Mouse (Mus musculus) CD4-positive, CD25-positive, alpha-beta regulatory T cell, adult 4 months (primary cell): ENCODE data around the gene Tinf2. TPM values are rescaled to one million over a fixed set of nuclear protein-coding genes. Genes with fewer than 3 reads are reported as not detected.

Experiments
- ATAC-seq: one replicate; pipeline ENCODE4 v1.8.0; 2017
- polyA plus RNA-seq, 2 experiments: library from polyadenylated mRNA; unstranded; fragments of 100-300 nt; shearing (Covaris generic); gene quantifications; one replicate each; pipeline ENCODE4 v1.2.1; 2017

Gene Tinf2
- polyA plus RNA-seq, 2 experiments from 2014 or later = 26.4 to 29.2 TPM

DNA sequence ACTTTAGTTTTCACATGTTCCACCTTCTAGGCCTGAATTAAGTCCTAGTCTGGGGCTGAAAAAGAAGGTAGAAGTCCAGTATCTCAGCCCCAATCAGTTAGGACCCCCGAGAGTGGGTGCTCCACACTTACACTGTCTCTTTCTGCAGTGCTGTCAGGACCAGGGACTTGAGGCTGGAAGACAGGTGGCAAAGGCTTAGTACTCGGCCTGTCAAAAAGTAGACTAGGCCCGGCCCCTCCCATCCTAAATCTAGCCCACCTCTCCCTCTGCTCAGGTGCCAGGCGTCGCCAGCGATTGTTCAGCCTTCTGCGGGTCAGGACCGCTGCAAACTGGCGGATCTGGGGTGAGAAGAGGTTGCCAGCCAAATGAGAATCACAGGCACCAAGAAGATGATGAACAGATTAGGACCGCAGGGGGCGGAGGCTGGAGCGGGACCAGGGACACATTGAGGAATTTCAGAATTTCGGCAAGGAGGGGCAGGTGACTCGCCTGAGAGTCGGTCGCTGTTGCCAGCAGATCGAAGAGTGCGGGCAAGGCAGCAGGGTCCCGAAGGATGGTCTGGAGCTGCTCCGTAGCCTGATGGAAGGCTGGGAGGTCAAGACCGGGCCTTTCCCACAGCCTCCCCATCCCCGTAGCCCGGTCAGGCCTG lies 46.6 kb downstream of the Tinf2 start:
- peak; percentile 6 for ATAC-seq

DNA sequence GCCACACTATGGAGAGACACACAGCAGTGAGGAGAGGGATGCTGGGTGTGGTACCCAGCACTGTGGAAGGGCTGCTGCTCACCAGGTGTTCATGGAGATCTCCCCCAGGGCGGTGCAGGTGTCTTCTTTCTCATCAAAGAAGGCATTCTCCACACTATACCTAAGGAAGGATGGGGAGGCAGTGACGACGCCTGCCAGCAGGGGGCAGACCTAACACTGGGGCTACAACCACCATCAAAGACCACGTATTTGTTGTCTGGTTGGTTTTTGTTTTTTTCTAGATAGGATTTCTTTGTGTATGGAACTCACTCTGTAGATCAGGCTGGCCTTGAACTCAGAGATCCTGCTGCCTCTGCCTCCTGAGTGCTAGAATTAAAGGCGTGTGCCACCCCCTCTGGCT lies 52.3 kb downstream of the Tinf2 start:
- peak; percentile 80 for ATAC-seq

DNA sequence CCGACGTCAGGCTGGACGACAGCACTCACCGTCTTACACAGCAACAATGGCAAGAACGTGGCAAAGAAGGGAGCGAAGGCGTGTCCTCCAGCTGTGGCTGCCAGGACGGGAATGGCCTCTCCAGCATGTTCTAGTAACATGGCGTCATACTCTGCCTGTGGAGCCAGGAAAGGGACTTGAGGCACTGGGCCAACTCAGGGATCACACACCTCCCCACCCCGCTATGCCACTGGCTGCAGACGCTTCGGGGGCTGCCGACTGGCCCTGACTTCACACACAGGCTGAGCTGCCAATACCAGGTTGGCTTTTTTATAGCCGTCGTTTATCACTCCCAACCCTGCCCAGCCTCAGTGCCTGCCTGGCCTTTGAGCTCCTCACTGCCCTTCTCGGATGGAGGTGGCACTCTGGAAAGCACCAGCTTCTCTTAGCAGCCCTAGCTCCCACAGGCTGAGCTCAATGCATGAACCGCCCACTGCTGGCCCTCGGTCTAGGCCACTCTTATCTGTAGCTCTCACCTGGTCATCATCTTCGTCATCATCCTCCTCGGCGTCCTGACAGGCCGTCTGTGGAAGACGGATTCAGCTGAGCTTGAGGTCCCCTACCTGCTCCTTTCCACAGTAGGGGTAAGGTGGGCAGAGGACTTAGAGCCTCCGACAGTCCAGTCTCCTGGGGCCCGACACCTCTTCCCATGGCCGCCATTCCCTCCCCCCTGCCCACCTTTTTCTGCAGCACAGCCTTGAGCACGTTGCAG lies 53.4 kb downstream of the Tinf2 start:
- ATAC-seq = no peak

Other genes starting within 250 kb of the Tinf2 start
- gene Dhrs4, start 203.1 kb downstream of the Tinf2 start, polyA plus RNA-seq = 10 to 100 TPM; 41.9 to 49.5 TPM
- not detected for gene Carmil3, start 191.2 kb downstream of the Tinf2 start, polyA plus RNA-seq
- gene Cpne6, start 171.4 kb downstream of the Tinf2 start, polyA plus RNA-seq = not detected
- gene Nrl, start 156.8 kb downstream of the Tinf2 start, polyA plus RNA-seq = under 1 TPM in 1 of 2 experiments, not detected in 1; 0.07 TPM
- gene Pck2, start 141.6 kb downstream of the Tinf2 start, polyA plus RNA-seq = 10 to 100 TPM; 37.3 to 57.7 TPM
- gene Dcaf11, start 121.8 kb downstream of the Tinf2 start, polyA plus RNA-seq = 100 to 1,000 TPM; 103 to 125 TPM
- gene A730061H03Rik, start 121.4 kb downstream of the Tinf2 start, polyA plus RNA-seq = 1 to 10 TPM; 3.3 to 7.1 TPM
- gene Fitm1, start 106.2 kb downstream of the Tinf2 start, polyA plus RNA-seq = not detected
- 100 to 1,000 TPM; 664 to 711 TPM for gene Psme1, start 103.7 kb downstream of the Tinf2 start, polyA plus RNA-seq
- gene Emc9, start 96.5 kb downstream of the Tinf2 start, polyA plus RNA-seq = 10 to 100 TPM; 20.9 to 22.9 TPM
- gene Psme2, start 90.7 kb downstream of the Tinf2 start, polyA plus RNA-seq = 100 to 1,000 TPM; 853 to 877 TPM
- gene Rnf31, start 90.1 kb downstream of the Tinf2 start, polyA plus RNA-seq = 10 to 100 TPM; 35.5 to 47.2 TPM
- 100 to 1,000 TPM; 168 to 222 TPM for gene Irf9, start 78.2 kb downstream of the Tinf2 start, polyA plus RNA-seq
- 10 to 100 TPM; 14.5 to 22.1 TPM for gene Rec8, start 63.8 kb downstream of the Tinf2 start, polyA plus RNA-seq
- 10 to 100 TPM; 33.4 to 42.0 TPM for gene Ipo4, start 45.9 kb downstream of the Tinf2 start, polyA plus RNA-seq
- under 1 TPM in 1 of 2 experiments, not detected in 1; 0.98 TPM for gene Gm49378, start 43.9 kb downstream of the Tinf2 start, polyA plus RNA-seq
- 10 to 100 TPM; 39.7 to 46.7 TPM for gene Tm9sf1, start 38.0 kb downstream of the Tinf2 start, polyA plus RNA-seq
- gene Tssk4, start 31.6 kb downstream of the Tinf2 start, polyA plus RNA-seq = 1 to 10 TPM in 1 of 2 experiments, under 1 TPM in 1; 0.69 to 1.3 TPM
- 100 to 1,000 TPM in 1 of 2 experiments, 10 to 100 TPM in 1; 92.4 to 106 TPM for gene Mdp1, start 21.3 kb downstream of the Tinf2 start, polyA plus RNA-seq
- gene Gmpr2, start 9.9 kb downstream of the Tinf2 start, polyA plus RNA-seq = 10 to 100 TPM; 29.8 to 34.1 TPM
- 100 to 1,000 TPM; 338 to 343 TPM for gene Nedd8, start 9.7 kb downstream of the Tinf2 start, polyA plus RNA-seq
- not detected for gene Tgm1, start 32.1 kb upstream of the Tinf2 start, polyA plus RNA-seq
- 10 to 100 TPM; 70.5 to 94.7 TPM for gene Rabggta, start 40.4 kb upstream of the Tinf2 start, polyA plus RNA-seq
- 10 to 100 TPM; 40.8 to 46.5 TPM for gene Dhrs1, start 63.9 kb upstream of the Tinf2 start, polyA plus RNA-seq
- gene Nop9, start 63.9 kb upstream of the Tinf2 start, polyA plus RNA-seq = 1 to 10 TPM; 3.6 to 5.8 TPM
- not detected for gene Cideb, start 76.6 kb upstream of the Tinf2 start, polyA plus RNA-seq
- under 1 TPM in 1 of 2 experiments, not detected in 1; 0.08 TPM for gene Ltb4r2, start 79.6 kb upstream of the Tinf2 start, polyA plus RNA-seq
- gene Ltb4r1, start 84.1 kb upstream of the Tinf2 start, polyA plus RNA-seq = 1 to 10 TPM; 4.1 to 4.5 TPM
- gene Adcy4, start 102.3 kb upstream of the Tinf2 start, polyA plus RNA-seq = 1 to 10 TPM in 1 of 2 experiments, not detected in 1; 1.0 TPM
- 10 to 100 TPM; 80.3 to 81.9 TPM for gene Ripk3, start 107.0 kb upstream of the Tinf2 start, polyA plus RNA-seq
- gene Nfatc4, start 141.3 kb upstream of the Tinf2 start, polyA plus RNA-seq = not detected
- under 1 TPM; 0.04 to 0.11 TPM for gene Nynrin, start 172.2 kb upstream of the Tinf2 start, polyA plus RNA-seq
- gene Cbln3, start 202.6 kb upstream of the Tinf2 start, polyA plus RNA-seq = not detected
- gene Khnyn, start 203.1 kb upstream of the Tinf2 start, polyA plus RNA-seq = 10 to 100 TPM; 13.4 to 13.9 TPM
- 100 to 1,000 TPM in 1 of 2 experiments, 10 to 100 TPM in 1; 88.4 to 115 TPM for gene Sdr39u1, start 218.5 kb upstream of the Tinf2 start, polyA plus RNA-seq